In genomic region chr3:86845578-86845977, GRCm38 (mm10) we compare ENCODE assay signal across 9 mouse cellular contexts.
DNase-seq lines count a peak whose midpoint lies in the region; ATAC-seq and TF ChIP-seq lines count a peak whose summit lies in the region.
"Had no signal": no experiment of that assay in that cellular context is flagged by ENCODE, and none has a peak within 500 bp of the region (broad histone marks: within the 10 kb centered on the region; RNA-seq: fewer than 3 reads in every experiment).

No protein-coding gene starts in this region.

- no peak for TF ChIP-seq CTCF in ES-Bruce4 (IDR thresholded peaks at IDR 0.05; ENCODE audit: low read depth, low read length)

- DNase-seq in gastrocnemius, adult 18-20 months (ENCODE audit: low spot score), result peak; percentile 2
- no peak for DNase-seq in gastrocnemius, postnatal 25 days
- DNase-seq in limb, embryonic 10.5 days (ENCODE audit: low spot score), result no peak
- no peak for DNase-seq in T-cell, adult 2 months (ENCODE audit: low spot score)
- no peak for DNase-seq in frontal cortex, postnatal 25 days (ENCODE audit: low spot score in 2 of 2)
- DNase-seq: layer of hippocampus, postnatal 36 days had no signal

- peak overlapping the region; percentile 48 for H3K4me2 ChIP-seq in forebrain, embryonic 12.5 days

- peak overlapping the region; percentile 59; the same call in 1 of the 2 replicates for H3K9ac ChIP-seq in ES-Bruce4 (ENCODE audit: low read depth, poor library complexity, severe bottlenecking)
- no peak overlapping the region for H3K9ac ChIP-seq in forebrain, embryonic 12.5 days

- WGBS in forebrain, embryonic 12.5 days, result 68% methylated on average over 1 of the region's 1 CpGs
- 71% methylated on average over 1 of the region's 1 CpGs for WGBS in limb, embryonic 10.5 days

- 0 out of 2 replicates have a peak, but pooled peaks have one; percentile 42 for TF ChIP-seq EP300 in ES-Bruce4 (IDR thresholded peaks at IDR 0.05; ENCODE audit: insufficient read depth, low read depth, low read length)

- TF ChIP-seq POLR2A in ES-Bruce4 (IDR thresholded peaks at IDR 0.05; ENCODE audit: insufficient read depth, low read length), result no peak

- ATAC-seq in forebrain, embryonic 12.5 days (ENCODE audit: low FRiP score), result no peak
- no peak for ATAC-seq in megakaryocyte progenitor cell, adult 5-6 weeks (replicated peaks; ENCODE audit: poor library complexity)

- no peaks in the 10 kb centered on the region for H3K4me1 ChIP-seq in ES-Bruce4 (ENCODE audit: control insufficient read depth, insufficient read depth, low read length)
- H3K4me1 ChIP-seq in forebrain, embryonic 12.5 days, result peaks cover 43% of the 10 kb centered on the region
- peaks cover 53% of the 10 kb centered on the region for H3K4me1 ChIP-seq in limb, embryonic 10.5 days

- no peaks in the 10 kb centered on the region for H3K36me3 ChIP-seq in ES-Bruce4 (ENCODE audit: control insufficient read depth, insufficient read depth, low read length, poor library complexity, severe bottlenecking)
- H3K36me3 ChIP-seq in forebrain, embryonic 12.5 days (replicated peaks), result no peaks in the 10 kb centered on the region
- no peaks in the 10 kb centered on the region for H3K36me3 ChIP-seq in limb, embryonic 10.5 days

- no peak overlapping the region for H3K4me3 ChIP-seq in ES-Bruce4 (ENCODE audit: low read depth, low read length)
- H3K4me3 ChIP-seq in forebrain, embryonic 12.5 days (replicated peaks), result no peak overlapping the region
- no peak overlapping the region for H3K4me3 ChIP-seq in limb, embryonic 10.5 days

- no peaks in the 10 kb centered on the region for H3K27me3 ChIP-seq in ES-Bruce4 (ENCODE audit: control insufficient read depth, insufficient read depth, low read length, poor library complexity, severe bottlenecking)
- H3K27me3 ChIP-seq in forebrain, embryonic 12.5 days, result no peaks in the 10 kb centered on the region
- no peaks in the 10 kb centered on the region for H3K27me3 ChIP-seq in limb, embryonic 10.5 days (ENCODE audit: low read depth, poor library complexity, severe bottlenecking)

- peaks cover 4% of the 10 kb centered on the region for H3K9me3 ChIP-seq in ES-Bruce4 (replicated peaks; ENCODE audit: control insufficient read depth, insufficient read depth, low read length, poor library complexity, severe bottlenecking)
- H3K9me3 ChIP-seq in forebrain, embryonic 12.5 days, result no peaks in the 10 kb centered on the region
- H3K9me3 ChIP-seq in limb, embryonic 10.5 days (replicated peaks), result no peaks in the 10 kb centered on the region

- peak overlapping the region; percentile 99 for H3K27ac ChIP-seq in ES-Bruce4 (ENCODE audit: insufficient read depth, low read length)
- H3K27ac ChIP-seq in forebrain, embryonic 12.5 days, result peak overlapping the region; percentile 80
- peak overlapping the region; percentile 21; the same call in 1 of the 2 replicates for H3K27ac ChIP-seq in limb, embryonic 10.5 days

Comparison
In these comparisons a context has a peak if more than half of its experiments do, and no peak if none do; other contexts are left out.
1. H3K27ac ChIP-seq: peak in every context shown above with its lines; median percentile 99 in ES-Bruce4; 80 in forebrain, embryonic 12.5 days; 21 in limb, embryonic 10.5 days.